Mouse (Mus musculus) gastrocnemius, postnatal 10 days (tissue): ENCODE results near the gene Lman2. TPM values are rescaled to one million over a fixed set of nuclear protein-coding genes. Genes with fewer than 3 reads are reported as not detected.

Experiments
- DNase-seq: peaks from one replicate; pipeline ENCODE4 v3.0.0; 2021; ENCODE audit warnings: mixed read lengths
- total RNA-seq, 2 experiments: library from RNA; stranded (reverse); gene quantifications; 2 replicates each; pipeline ENCODE4 v1.2.3; 2021

Gene Lman2
- total RNA-seq, 2 experiments from 2014 or later, result 37.0 to 45.1 TPM

- DNase-seq, result no peak
Measured at GRCm38 (mm10) chr13:55327169-55327568, 35.4 kb downstream of the Lman2 start.

- DNase-seq, result no peak
Measured at GRCm38 (mm10) chr13:55325596-55325995, 37.0 kb downstream of the Lman2 start.

- DNase-seq, result no peak
Measured at GRCm38 (mm10) chr13:55322130-55322825, 40.3 kb downstream of the Lman2 start.

- peak; percentile 90 for DNase-seq
Measured at GRCm38 (mm10) chr13:55321434-55322129, 41.0 kb downstream of the Lman2 start, which contains the start of gene Rab24. Rab24 (minus strand) TSS chr13:55321946.

GRCm38 (mm10) chr13:55319931-55320533 is 42.6 kb downstream of the Lman2 start, which contains the start of gene Prelid1:
Prelid1 (plus strand) TSS chr13:55320500.
- no peak for DNase-seq

- no peak for DNase-seq
Measured at GRCm38 (mm10) chr13:55318351-55318750, 44.2 kb downstream of the Lman2 start.

GRCm38 (mm10) chr13:55314891-55315412 is 47.6 kb downstream of the Lman2 start:
- DNase-seq, result no peak

- no peak for DNase-seq
Measured at GRCm38 (mm10) chr13:55313051-55313450, 49.5 kb downstream of the Lman2 start.

GRCm38 (mm10) chr13:55312028-55312630 is 50.5 kb downstream of the Lman2 start:
- no peak for DNase-seq

GRCm38 (mm10) chr13:55300913-55301312 is 61.7 kb downstream of the Lman2 start:
- DNase-seq, result no peak

- no peak for DNase-seq
Measured at GRCm38 (mm10) chr13:55296760-55297159, 65.8 kb downstream of the Lman2 start.

Other genes with a start within 250 kb of the Lman2 start
- gene Gm17617, start 229.2 kb downstream of the Lman2 start, total RNA-seq, result not detected
- 10 to 100 TPM; 16.3 to 24.5 TPM for gene Fgfr4, start 210.1 kb downstream of the Lman2 start, total RNA-seq
- 10 to 100 TPM; 75.4 to 89.6 TPM for gene Nsd1, start 153.0 kb downstream of the Lman2 start, total RNA-seq
- 10 to 100 TPM; 66.3 to 79.2 TPM for gene Prelid1, start 42.3 kb downstream of the Lman2 start, total RNA-seq
- 10 to 100 TPM; 36.0 to 37.2 TPM for gene Rab24, start 40.8 kb downstream of the Lman2 start, total RNA-seq
- 1 to 10 TPM; 6.2 to 7.8 TPM for gene Mxd3, start 33.0 kb downstream of the Lman2 start, total RNA-seq
- under 1 TPM; 0.19 to 0.36 TPM for gene Rgs14, start 6.9 kb upstream of the Lman2 start, total RNA-seq
- gene Slc34a1, start 35.4 kb upstream of the Lman2 start, total RNA-seq, result under 1 TPM in 1 of 2 experiments, not detected in 1; 0.11 TPM
- not detected for gene Pfn3, start 52.4 kb upstream of the Lman2 start, total RNA-seq
- under 1 TPM in 1 of 2 experiments, not detected in 1; 0.34 TPM for gene F12, start 64.0 kb upstream of the Lman2 start, total RNA-seq
- 10 to 100 TPM; 17.4 to 22.3 TPM for gene Grk6, start 82.3 kb upstream of the Lman2 start, total RNA-seq
- 1 to 10 TPM; 2.1 to 2.5 TPM for gene Prr7, start 101.5 kb upstream of the Lman2 start, total RNA-seq
- 10 to 100 TPM; 52.6 to 71.2 TPM for gene Dbn1, start 125.3 kb upstream of the Lman2 start, total RNA-seq
- gene Pdlim7, start 150.9 kb upstream of the Lman2 start, total RNA-seq, result 100 to 1,000 TPM; 458 to 513 TPM
- gene Dok3, start 166.5 kb upstream of the Lman2 start, total RNA-seq, result 1 to 10 TPM; 2.0 to 4.0 TPM
- 10 to 100 TPM; 12.7 to 13.7 TPM for gene Ddx41, start 173.9 kb upstream of the Lman2 start, total RNA-seq
- 10 to 100 TPM; 19.9 to 26.5 TPM for gene Fam193b, start 208.3 kb upstream of the Lman2 start, total RNA-seq
- gene Tmed9, start 210.9 kb upstream of the Lman2 start, total RNA-seq, result 100 to 1,000 TPM; 147 to 192 TPM
- gene B4galt7, start 237.1 kb upstream of the Lman2 start, total RNA-seq, result 1 to 10 TPM; 8.3 to 9.2 TPM